Mouse (Mus musculus) midbrain, embryonic 12.5 days (tissue): ENCODE data around the gene Lyz1. TPM values are rescaled to one million over a fixed set of nuclear protein-coding genes. Genes with fewer than 3 reads are reported as not detected.
A peak's percentile ranks its signal among the peaks of the same experiment; 100 is the strongest.

Experiments used
- ATAC-seq: fragments of 200-750 bp; cut with Nextera tagmentation; 2 replicates; pipeline ENCODE4 v1.8.0; 2017; ENCODE audit warnings: low read depth, moderate TSS enrichment, moderate library complexity; ENCODE audit not compliant: low FRiP score
- H3K27ac ChIP-seq: fragments of 300-500 bp; sonication (generic); replicated peaks from 2 replicates; pipeline ENCODE4 v1.5.1; 2016; ENCODE audit warnings: mild to moderate bottlenecking
- H3K27me3 ChIP-seq: fragments of 300-500 bp; sonication (generic); 2 replicates; pipeline ENCODE4 v1.6.1; 2016; ENCODE audit warnings: mild to moderate bottlenecking
- H3K36me3 ChIP-seq: fragments of 300-500 bp; sonication (generic); 2 replicates; pipeline ENCODE4 v1.6.1; 2016
- H3K4me1 ChIP-seq: fragments of 300-500 bp; sonication (generic); 2 replicates; pipeline ENCODE4 v1.6.1; 2016
- H3K4me2 ChIP-seq: fragments of 300-500 bp; sonication (generic); replicated peaks from 2 replicates; pipeline ENCODE4 v1.6.1; 2016; ENCODE audit warnings: mild to moderate bottlenecking, moderate library complexity
- H3K4me3 ChIP-seq: fragments of 300-500 bp; sonication (generic); 2 replicates; pipeline ENCODE4 v1.5.1; 2016; ENCODE audit warnings: mild to moderate bottlenecking
- H3K9ac ChIP-seq: fragments of 300-500 bp; sonication (generic); replicated peaks from 2 replicates; pipeline ENCODE4 v1.6.1; 2016; ENCODE audit warnings: mild to moderate bottlenecking, moderate library complexity
- H3K9me3 ChIP-seq: fragments of 300-500 bp; sonication (generic); 2 replicates; pipeline ENCODE4 v1.6.1; 2016; ENCODE audit warnings: mild to moderate bottlenecking
- WGBS: fragments of 180-500 bp; shearing (Covaris S2); methylation state at CpG from one replicate; pipeline ENCODE4 v1.1.7; 2016; 5-methylcytosine and 5-hydroxymethylcytosine counted together
- polyA plus RNA-seq: library from polyadenylated mRNA; unstranded; fragments of >200 nt; fragmentation: Nextera tagmentation; extraction: Ambion mirVana; gene quantifications from 2 replicates; pipeline ENCODE4 v1.2.1, GENCODE M21; 2016

The Lyz1 gene
- not detected in 2 replicates for polyA plus RNA-seq

GRCm38 (mm10) chr10:117292671-117293070, at the start of gene Lyz1:
TSS of gene Lyz1 (minus strand) at chr10:117292868.
- Histone ChIP-seq H3K4me1 (no peaks in the 10 kb centered on the region), H3K36me3 (no peaks in the 10 kb centered on the region), H3K9me3 (no peaks in the 10 kb centered on the region), H3K9ac (no peak within 1 kb of the TSS), H3K27ac (no peak within 1 kb of the TSS), H3K27me3 (no peaks in the 10 kb centered on the region), H3K4me3 (no peak within 1 kb of the TSS), H3K4me2 (no peak within 1 kb of the TSS)
- 81% methylated on average over 5 of the region's 5 CpGs for WGBS
- no peak for ATAC-seq

DNA sequence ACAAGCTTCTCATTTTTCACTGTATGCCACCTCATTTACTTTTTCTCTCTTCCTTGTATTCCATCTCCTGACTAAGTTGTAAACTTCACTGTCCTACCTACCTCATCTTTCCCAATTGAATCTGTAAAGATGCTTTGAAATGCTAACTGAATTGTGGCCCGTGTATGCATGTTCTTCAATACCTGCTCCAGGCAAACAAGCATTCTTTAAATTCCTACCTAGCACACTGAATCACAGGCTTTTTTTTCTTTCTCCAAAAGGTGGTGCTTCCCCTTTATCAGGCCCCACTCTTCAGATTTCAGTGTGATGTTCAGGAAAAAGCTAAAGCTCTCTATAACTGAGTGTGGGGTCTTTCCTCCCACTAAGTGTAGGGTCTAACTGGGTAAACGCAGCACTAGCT, 49.7 kb upstream of the Lyz1 start:
- no peak for ATAC-seq
- no peak overlapping the region for H3K27ac ChIP-seq
- 78% methylated on average over 2 of the region's 2 CpGs for WGBS
- no peak overlapping the region for H3K9ac ChIP-seq
- H3K9me3 ChIP-seq = no peaks in the 10 kb centered on the region
- H3K36me3 ChIP-seq = no peaks in the 10 kb centered on the region
- H3K4me2 ChIP-seq = no peak overlapping the region
- H3K27me3 ChIP-seq = no peaks in the 10 kb centered on the region
- no peak overlapping the region for H3K4me3 ChIP-seq
- H3K4me1 ChIP-seq = no peaks in the 10 kb centered on the region

GRCm38 (mm10) chr10:117341029-117341428, 48.4 kb upstream of the Lyz1 start:
- no peaks in the 10 kb centered on the region for H3K9me3 ChIP-seq
- H3K27ac ChIP-seq = no peak overlapping the region
- no peaks in the 10 kb centered on the region for H3K36me3 ChIP-seq
- no peaks in the 10 kb centered on the region for H3K27me3 ChIP-seq
- 89% methylated on average over 4 of the region's 4 CpGs for WGBS
- ATAC-seq = no peak
- no peak overlapping the region for H3K4me3 ChIP-seq
- 0 out of 2 replicates have a peak, but pooled peaks cover 3% of the 10 kb centered on the region for H3K4me1 ChIP-seq
- no peak overlapping the region for H3K4me2 ChIP-seq
- H3K9ac ChIP-seq = no peak overlapping the region

- no peaks in the 10 kb centered on the region for H3K27me3 ChIP-seq
- 0 out of 2 replicates have a peak, but pooled peaks cover 3% of the 10 kb centered on the region for H3K4me1 ChIP-seq
- 83% methylated on average over 7 of the region's 7 CpGs for WGBS
- H3K27ac ChIP-seq = no peak overlapping the region
- H3K9ac ChIP-seq = no peak overlapping the region
- H3K4me3 ChIP-seq = no peak overlapping the region
- ATAC-seq = no peak
- no peak overlapping the region for H3K4me2 ChIP-seq
- no peaks in the 10 kb centered on the region for H3K9me3 ChIP-seq
- no peaks in the 10 kb centered on the region for H3K36me3 ChIP-seq
These were observed 46.6 kb upstream of the Lyz1 start for GRCm38 (mm10) chr10:117339241-117339640.

- ATAC-seq = no peak
- Histone ChIP-seq H3K27ac (no peak overlapping the region), H3K4me2 (no peak overlapping the region)
These were observed 45.3 kb upstream of the Lyz1 start for GRCm38 (mm10) chr10:117337946-117338345.

DNA sequence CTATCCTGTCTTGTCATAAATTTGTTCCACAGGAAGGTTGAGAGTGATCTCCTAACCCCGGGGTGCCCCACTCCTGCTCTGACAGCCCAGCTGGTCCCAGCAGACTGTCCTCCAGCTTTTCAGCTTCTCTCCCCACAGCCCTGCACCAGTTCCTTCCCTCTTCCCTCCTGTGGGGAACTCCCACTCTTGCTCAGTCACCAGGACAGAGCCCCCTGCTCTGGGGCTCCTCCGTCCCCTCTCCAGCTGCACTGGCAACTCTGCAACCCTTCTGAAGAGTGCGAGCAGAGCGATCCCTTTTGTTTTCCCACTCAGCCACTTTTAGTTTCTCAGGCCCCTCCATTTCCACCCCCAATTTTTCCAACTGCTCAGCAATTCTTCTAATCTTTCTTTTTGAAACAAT, 43.0 kb upstream of the Lyz1 start:
- no peaks in the 10 kb centered on the region for H3K27me3 ChIP-seq
- no peak overlapping the region for H3K4me2 ChIP-seq
- 0 out of 2 replicates have a peak, but pooled peaks cover 3% of the 10 kb centered on the region for H3K4me1 ChIP-seq
- no peaks in the 10 kb centered on the region for H3K9me3 ChIP-seq
- 0 out of 2 replicates have a peak overlapping the region, but pooled peaks have one; percentile 6 for H3K27ac ChIP-seq
- no peaks in the 10 kb centered on the region for H3K36me3 ChIP-seq
- ATAC-seq = peak; percentile 25; the same call in 1 of the 2 replicates
- WGBS = 38% methylated on average over 4 of the region's 4 CpGs
- H3K4me3 ChIP-seq = no peak overlapping the region
- no peak overlapping the region for H3K9ac ChIP-seq

More at GRCm38 (mm10) chr10:117337946-117338345, 45.3 kb upstream of the Lyz1 start:
- H3K9me3 ChIP-seq = no peaks in the 10 kb centered on the region
- no peaks in the 10 kb centered on the region for H3K36me3 ChIP-seq
- H3K9ac ChIP-seq = no peak overlapping the region
- H3K4me1 ChIP-seq = 0 out of 2 replicates have a peak, but pooled peaks cover 3% of the 10 kb centered on the region
- H3K4me3 ChIP-seq = no peak overlapping the region
- no peaks in the 10 kb centered on the region for H3K27me3 ChIP-seq

DNA sequence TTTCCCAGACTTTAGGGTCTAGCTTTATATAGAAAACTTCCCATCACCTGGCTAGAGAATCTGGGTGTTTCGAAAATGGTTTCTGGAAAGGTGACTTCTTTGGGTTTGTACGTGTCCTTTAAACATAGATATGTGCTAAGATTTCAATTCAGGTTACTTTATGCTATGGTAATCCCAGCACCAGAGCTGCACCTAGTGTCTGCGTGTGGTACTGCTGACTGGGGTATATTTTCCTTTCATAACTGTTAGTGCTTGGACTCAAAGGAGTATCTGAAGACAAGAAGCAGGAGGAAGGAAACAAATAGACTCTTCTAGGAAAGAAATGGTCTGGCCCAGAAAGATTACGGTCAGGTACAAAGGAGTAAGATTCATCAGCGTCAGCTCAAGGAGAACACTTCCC, 37.9 kb upstream of the Lyz1 start:
- ATAC-seq = no peak
- H3K9me3 ChIP-seq = no peaks in the 10 kb centered on the region
- no peak overlapping the region for H3K4me2 ChIP-seq
- no peaks in the 10 kb centered on the region for H3K4me1 ChIP-seq
- no peak overlapping the region for H3K27ac ChIP-seq
- no peak overlapping the region for H3K9ac ChIP-seq
- H3K36me3 ChIP-seq = no peaks in the 10 kb centered on the region
- no peaks in the 10 kb centered on the region for H3K27me3 ChIP-seq
- 83% methylated on average over 5 of the region's 5 CpGs for WGBS
- H3K4me3 ChIP-seq = no peak overlapping the region

- Histone ChIP-seq H3K9ac (no peak overlapping the region), H3K27ac (no peak overlapping the region), H3K4me3 (no peak overlapping the region), H3K27me3 (no peaks in the 10 kb centered on the region), H3K9me3 (no peaks in the 10 kb centered on the region), H3K4me2 (no peak overlapping the region), H3K4me1 (no peaks in the 10 kb centered on the region), H3K36me3 (no peaks in the 10 kb centered on the region)
- WGBS = 92% methylated on average over 7 of the region's 7 CpGs
- ATAC-seq = no peak
These were observed 31.1 kb upstream of the Lyz1 start for GRCm38 (mm10) chr10:117323782-117324181.

DNA sequence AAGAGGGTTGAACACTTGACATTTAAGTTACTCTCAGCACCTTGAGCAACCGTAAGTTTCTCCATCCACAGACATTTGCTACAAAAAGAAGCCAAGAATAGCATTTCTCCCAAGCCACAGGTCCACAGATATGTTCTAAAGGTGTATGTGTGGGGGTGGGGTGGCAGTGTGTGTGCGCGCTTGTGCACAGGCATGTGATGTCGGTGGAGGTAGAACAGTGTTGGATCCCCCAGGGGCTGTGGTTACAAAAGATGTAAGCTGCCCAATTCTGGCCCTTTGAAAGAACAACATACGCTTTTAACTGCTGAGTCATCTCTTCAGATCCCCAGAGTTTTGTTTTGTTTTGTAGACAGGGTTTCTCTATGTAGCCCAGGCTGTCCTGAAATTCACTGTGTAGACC, 30.0 kb upstream of the Lyz1 start:
- Histone ChIP-seq H3K36me3 (no peaks in the 10 kb centered on the region), H3K27ac (no peak overlapping the region), H3K27me3 (no peaks in the 10 kb centered on the region), H3K4me1 (no peaks in the 10 kb centered on the region), H3K9me3 (no peaks in the 10 kb centered on the region), H3K4me2 (no peak overlapping the region), H3K4me3 (no peak overlapping the region), H3K9ac (no peak overlapping the region)
- ATAC-seq = no peak
- WGBS = 95% methylated on average over 5 of the region's 5 CpGs

DNA sequence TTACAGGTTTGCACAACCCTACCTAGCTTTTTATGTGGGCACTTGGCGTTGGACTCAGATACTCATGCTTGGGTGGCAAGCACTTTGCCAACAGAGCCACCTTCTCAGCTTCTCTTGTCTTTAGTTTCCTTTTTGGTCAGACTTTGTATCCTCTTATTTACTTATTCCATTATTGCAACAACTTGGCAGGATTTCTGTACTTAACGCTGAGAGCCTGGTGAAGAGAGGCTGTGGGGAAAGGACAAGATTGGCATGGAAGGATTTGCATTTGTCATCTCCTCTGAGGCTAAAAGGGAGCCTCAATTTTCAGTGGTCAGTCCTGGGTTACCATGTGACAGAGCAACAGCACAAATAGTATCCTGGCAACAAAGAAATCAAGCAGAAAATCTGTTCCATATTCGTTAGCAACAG, 27.9 kb upstream of the Lyz1 start:
- no peaks in the 10 kb centered on the region for H3K27me3 ChIP-seq
- no peaks in the 10 kb centered on the region for H3K9me3 ChIP-seq
- no peak overlapping the region for H3K27ac ChIP-seq
- 69% methylated on average over 3 of the region's 3 CpGs for WGBS
- H3K4me3 ChIP-seq = no peak overlapping the region
- H3K4me1 ChIP-seq = no peaks in the 10 kb centered on the region
- no peak overlapping the region for H3K4me2 ChIP-seq
- no peak for ATAC-seq
- H3K36me3 ChIP-seq = no peaks in the 10 kb centered on the region
- no peak overlapping the region for H3K9ac ChIP-seq

- Histone ChIP-seq H3K27ac (no peak overlapping the region), H3K27me3 (no peaks in the 10 kb centered on the region), H3K36me3 (no peaks in the 10 kb centered on the region), H3K4me3 (no peak overlapping the region), H3K9ac (no peak overlapping the region), H3K4me1 (no peaks in the 10 kb centered on the region), H3K4me2 (no peak overlapping the region), H3K9me3 (no peaks in the 10 kb centered on the region)
- ATAC-seq = no peak
- 92% methylated on average over 11 of the region's 11 CpGs for WGBS
These were observed 23.7 kb upstream of the Lyz1 start for GRCm38 (mm10) chr10:117316391-117316790.

- H3K4me3 ChIP-seq = no peak overlapping the region
- no peak overlapping the region for H3K27ac ChIP-seq
- no peak for ATAC-seq
- H3K36me3 ChIP-seq = no peaks in the 10 kb centered on the region
- no peaks in the 10 kb centered on the region for H3K27me3 ChIP-seq
- no peak overlapping the region for H3K4me2 ChIP-seq
- WGBS = 98% methylated on average over 2 of the region's 2 CpGs
- no peak overlapping the region for H3K9ac ChIP-seq
- no peaks in the 10 kb centered on the region for H3K9me3 ChIP-seq
- no peaks in the 10 kb centered on the region for H3K4me1 ChIP-seq
These were observed 20.5 kb upstream of the Lyz1 start for GRCm38 (mm10) chr10:117313133-117313532.

DNA sequence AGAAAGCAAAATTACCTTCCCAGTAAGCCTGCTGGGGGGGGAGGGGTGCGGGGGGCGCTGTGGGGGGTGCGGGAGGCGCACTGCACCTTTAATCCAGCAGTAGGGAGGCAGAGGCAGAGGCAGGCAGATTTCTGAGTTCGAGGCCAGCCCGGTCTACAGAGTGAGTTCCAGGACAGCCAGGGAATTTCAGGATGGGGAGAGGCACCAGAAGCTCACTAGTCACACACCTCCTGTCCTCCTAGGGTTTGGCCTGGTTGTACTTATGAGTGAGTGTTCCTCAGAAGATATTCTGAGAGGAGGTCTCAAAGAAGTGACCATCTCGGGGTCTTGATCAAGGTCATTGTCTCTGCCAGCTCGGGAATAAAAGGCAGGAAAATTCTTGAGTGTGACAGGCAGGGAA, 19.5 kb upstream of the Lyz1 start:
- Histone ChIP-seq H3K4me2 (no peak overlapping the region), H3K36me3 (no peaks in the 10 kb centered on the region), H3K9me3 (no peaks in the 10 kb centered on the region), H3K27me3 (no peaks in the 10 kb centered on the region), H3K9ac (no peak overlapping the region), H3K4me3 (no peak overlapping the region), H3K27ac (no peak overlapping the region), H3K4me1 (no peaks in the 10 kb centered on the region)
- 89% methylated on average over 8 of the region's 8 CpGs for WGBS
- no peak for ATAC-seq
